Mouse (Mus musculus) forebrain, postnatal 0 days (tissue): ENCODE measurements at regions not wholly inside any gene's neighbourhood (a gene's known extent, or its start where the extent isn't known, plus 50 kb on each side); places are given as distances from the start of the nearest gene placed in this dataset.

Experiments used
- ATAC-seq: fragments of 200-750 bp; cut with Nextera tagmentation; 2 replicates; pipeline ENCODE4 v1.8.0; 2017; ENCODE audit warnings: mild to moderate bottlenecking, moderate library complexity
- DNase-seq: peaks from one replicate; pipeline ENCODE4 v3.0.0-alpha.2; 2015
- H3K27ac ChIP-seq: fragments of 300-500 bp; sonication (generic); 2 replicates; pipeline ENCODE4 v1.5.1; 2014; ENCODE audit warnings: low read depth, mild to moderate bottlenecking, antibody characterized with exemption, low read length, moderate library complexity, mixed read lengths
- H3K27me3 ChIP-seq: fragments of 300-500 bp; sonication (generic); 2 replicates; pipeline ENCODE4 v1.6.1; 2014; ENCODE audit warnings: mild to moderate bottlenecking, low read length, mixed read lengths; ENCODE audit not compliant: insufficient read depth
- H3K36me3 ChIP-seq: fragments of 300-500 bp; sonication (generic); 2 replicates; pipeline ENCODE4 v1.6.1; 2014; ENCODE audit warnings: mild to moderate bottlenecking, moderate library complexity; ENCODE audit not compliant: insufficient read depth
- H3K4me1 ChIP-seq: fragments of 300-500 bp; sonication (generic); 2 replicates; pipeline ENCODE4 v1.6.1; 2014; ENCODE audit warnings: antibody characterized with exemption; ENCODE audit not compliant: insufficient read depth
- H3K4me2 ChIP-seq: fragments of 300-500 bp; sonication (generic); 2 replicates; pipeline ENCODE4 v1.6.1; 2014; ENCODE audit warnings: low read depth, mild to moderate bottlenecking, moderate library complexity
- H3K4me3 ChIP-seq: fragments of 300-500 bp; sonication (generic); 2 replicates; pipeline ENCODE4 v1.5.1; 2014; ENCODE audit warnings: low read depth, low read length, mixed read lengths
- H3K9ac ChIP-seq: fragments of 300-500 bp; sonication (generic); 2 replicates; pipeline ENCODE4 v1.6.1; 2014; ENCODE audit warnings: mild to moderate bottlenecking
- H3K9me3 ChIP-seq: fragments of 300-500 bp; sonication (generic); 2 replicates; pipeline ENCODE4 v1.6.1; 2016; ENCODE audit warnings: low read length
- CTCF ChIP-seq: sonication (generic); IDR thresholded peaks from 2 replicates; pipeline ENCODE4 v1.5.1; 2016; ENCODE audit warnings: antibody characterized with exemption, control low read depth, low read depth
- WGBS: fragments of 180-500 bp; shearing (Covaris S2); extraction: QIAGEN DNeasy Blood & Tissue Kit; methylation state at CpG from one replicate; pipeline ENCODE4 v1.1.7; 2014; 5-methylcytosine and 5-hydroxymethylcytosine counted together

- Histone ChIP-seq H3K4me1 (no peaks in the 10 kb centered on the region), H3K9ac (no peak overlapping the region), H3K27me3 (no peaks in the 10 kb centered on the region), H3K27ac (no peak overlapping the region), H3K4me3 (no peak overlapping the region), H3K36me3 (no peaks in the 10 kb centered on the region), H3K4me2 (no peak overlapping the region), H3K9me3 (no peaks in the 10 kb centered on the region)
- TF ChIP-seq CTCF = no peak
- ATAC-seq (no peak), DNase-seq (no peak)
- 88% methylated on average over 9 of the region's 9 CpGs for WGBS
These were observed 299.6 kb upstream of the Jmjd1c start for GRCm38 (mm10) chr10:66796296-66796695.

GRCm38 (mm10) chr10:66802691-66803090 is 293.2 kb upstream of the Jmjd1c start:
- Histone ChIP-seq H3K27ac (no peak overlapping the region), H3K9ac (no peak overlapping the region), H3K4me3 (no peak overlapping the region), H3K36me3 (no peaks in the 10 kb centered on the region), H3K4me1 (no peaks in the 10 kb centered on the region), H3K4me2 (no peak overlapping the region), H3K9me3 (0 out of 2 replicates have a peak, but pooled peaks cover 8% of the 10 kb centered on the region), H3K27me3 (no peaks in the 10 kb centered on the region)
- no peak for DNase-seq
- 85% methylated on average over 1 of the region's 1 CpGs for WGBS
- no peak for ATAC-seq
- no peak for TF ChIP-seq CTCF

- peak; percentile 82 for ATAC-seq
- Histone ChIP-seq H3K27ac (no peak overlapping the region), H3K9ac (no peak overlapping the region), H3K27me3 (no peaks in the 10 kb centered on the region), H3K9me3 (0 out of 2 replicates have a peak, but pooled peaks cover 8% of the 10 kb centered on the region), H3K4me2 (peak overlapping the region; percentile 34), H3K4me3 (0 out of 2 replicates have a peak overlapping the region, but pooled peaks have one; percentile 7), H3K36me3 (no peaks in the 10 kb centered on the region), H3K4me1 (no peaks in the 10 kb centered on the region)
- DNase-seq = peak; percentile 87
- TF ChIP-seq CTCF = peak; percentile 86
- WGBS = 39% methylated on average over 16 of the region's 16 CpGs
These were observed 288.5 kb upstream of the Jmjd1c start for GRCm38 (mm10) chr10:66807261-66807968.

- ATAC-seq (no peak), DNase-seq (no peak)
- no peaks in the 10 kb centered on the region for H3K27me3 ChIP-seq
- TF ChIP-seq CTCF = no peak
- H3K9me3 ChIP-seq = no peaks in the 10 kb centered on the region
- no peak overlapping the region for H3K27ac ChIP-seq
- 87% methylated on average over 11 of the region's 11 CpGs for WGBS
- no peaks in the 10 kb centered on the region for H3K4me1 ChIP-seq
- H3K4me3 ChIP-seq = no peak overlapping the region
- no peak overlapping the region for H3K4me2 ChIP-seq
- H3K36me3 ChIP-seq = no peaks in the 10 kb centered on the region
- no peak overlapping the region for H3K9ac ChIP-seq
These were observed 283.2 kb upstream of the Jmjd1c start for GRCm38 (mm10) chr10:66812515-66813260.

GRCm38 (mm10) chr10:66813850-66814564 is 281.9 kb upstream of the Jmjd1c start:
- Histone ChIP-seq H3K36me3 (no peaks in the 10 kb centered on the region), H3K4me2 (no peak overlapping the region), H3K27me3 (no peaks in the 10 kb centered on the region), H3K27ac (no peak overlapping the region), H3K9ac (no peak overlapping the region), H3K4me1 (no peaks in the 10 kb centered on the region), H3K9me3 (no peaks in the 10 kb centered on the region), H3K4me3 (no peak overlapping the region)
- peak; percentile 39; the same call in 1 of the 2 replicates for TF ChIP-seq CTCF
- DNase-seq = no peak
- no peak for ATAC-seq
- 16% methylated on average over 15 of the region's 15 CpGs for WGBS

- Histone ChIP-seq H3K27ac (no peak overlapping the region), H3K36me3 (no peaks in the 10 kb centered on the region), H3K4me2 (no peak overlapping the region), H3K9me3 (no peaks in the 10 kb centered on the region), H3K27me3 (no peaks in the 10 kb centered on the region), H3K4me1 (no peaks in the 10 kb centered on the region), H3K9ac (no peak overlapping the region), H3K4me3 (no peak overlapping the region)
- peak; percentile 86 for ATAC-seq
- peak; percentile 95 for DNase-seq
- WGBS = 11% methylated on average over 16 of the region's 16 CpGs
- peak; percentile 88 for TF ChIP-seq CTCF
These were observed 281.2 kb upstream of the Jmjd1c start for GRCm38 (mm10) chr10:66814565-66815201.
